Mouse (Mus musculus): ENCODE data around the gene Esrra.
"Not testable (repeated sequence)": the region's sequence is repeated elsewhere in the genome, so short reads cannot be mapped to it uniquely, and the experiment has no call there.

Gene Esrra

GRCm38 (mm10) chr19:6919876-6920740, 1.5 kb downstream of the Esrra start:
- no peak for DNase-seq

- no peak for DNase-seq
Observed at GRCm38 (mm10) chr19:6919431-6919830, 2.2 kb downstream of the Esrra start.

DNA sequence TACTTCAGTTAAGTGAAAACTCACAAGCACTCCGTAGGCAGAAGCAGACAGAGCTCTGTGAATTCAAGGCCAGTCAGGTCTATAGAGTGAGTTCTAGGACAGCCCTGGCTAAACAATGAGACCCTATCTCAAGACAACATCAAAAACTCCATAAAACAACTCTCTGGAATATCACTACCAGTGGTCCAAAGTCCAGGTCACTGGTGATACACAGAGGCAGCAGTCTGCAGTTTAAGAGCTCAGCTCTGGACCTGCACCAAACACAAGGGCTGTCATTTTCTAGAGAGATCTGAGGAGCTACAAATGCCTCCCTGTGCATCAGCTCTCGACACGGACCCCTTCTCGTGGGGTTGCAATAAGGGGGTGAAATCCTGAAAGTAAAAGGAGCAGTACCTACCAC, 3.3 kb downstream of the Esrra start:
- DNase-seq, result no peak

DNA sequence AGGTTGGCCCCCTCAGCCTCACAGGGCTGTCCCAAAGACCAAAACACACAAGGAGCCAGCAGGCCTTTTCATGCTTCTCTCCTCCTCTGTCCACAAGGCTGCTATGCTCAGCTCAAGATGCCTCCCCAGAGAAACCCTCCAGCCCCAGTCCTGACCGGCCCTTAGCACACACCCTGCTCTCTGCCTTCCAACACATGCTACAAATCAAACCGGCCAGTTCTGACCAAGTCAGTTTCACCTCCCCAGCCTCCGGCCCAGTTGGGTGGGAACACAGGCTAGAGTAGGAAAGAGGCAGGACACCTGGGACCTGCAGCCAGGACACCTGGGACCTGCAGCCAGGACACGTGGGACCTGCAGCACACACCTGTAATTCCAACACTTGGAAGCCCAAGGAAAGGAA, 5.1 kb downstream of the Esrra start:
- no peak for DNase-seq

- no peak for DNase-seq
Observed at GRCm38 (mm10) chr19:6915276-6915675, 6.3 kb downstream of the Esrra start.

GRCm38 (mm10) chr19:6914540-6914939, 7.1 kb downstream of the Esrra start:
- DNase-seq, result no peak

DNA sequence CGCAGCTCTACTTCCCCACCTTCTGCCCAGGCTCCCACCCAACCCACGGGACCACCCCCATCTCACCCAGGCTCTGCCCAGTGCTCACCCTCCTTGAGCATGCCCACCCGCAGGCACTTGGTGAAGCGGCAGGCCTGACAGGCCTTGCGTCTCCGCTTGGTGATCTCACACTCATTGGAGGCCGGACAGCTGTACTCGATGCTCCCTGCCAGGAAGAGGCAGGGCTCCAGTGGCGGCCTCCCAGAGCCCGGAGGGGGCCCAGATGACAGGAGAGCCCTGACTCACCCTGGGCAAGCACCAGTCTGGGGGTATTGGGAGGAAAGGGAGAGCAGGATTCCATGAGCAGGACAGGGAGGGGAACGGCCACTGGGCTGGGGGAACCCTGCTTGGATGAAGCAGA, 7.6 kb downstream of the Esrra start:
- no peak for DNase-seq

GRCm38 (mm10) chr19:6913036-6913435, 8.6 kb downstream of the Esrra start:
- DNase-seq, result no peak

DNA sequence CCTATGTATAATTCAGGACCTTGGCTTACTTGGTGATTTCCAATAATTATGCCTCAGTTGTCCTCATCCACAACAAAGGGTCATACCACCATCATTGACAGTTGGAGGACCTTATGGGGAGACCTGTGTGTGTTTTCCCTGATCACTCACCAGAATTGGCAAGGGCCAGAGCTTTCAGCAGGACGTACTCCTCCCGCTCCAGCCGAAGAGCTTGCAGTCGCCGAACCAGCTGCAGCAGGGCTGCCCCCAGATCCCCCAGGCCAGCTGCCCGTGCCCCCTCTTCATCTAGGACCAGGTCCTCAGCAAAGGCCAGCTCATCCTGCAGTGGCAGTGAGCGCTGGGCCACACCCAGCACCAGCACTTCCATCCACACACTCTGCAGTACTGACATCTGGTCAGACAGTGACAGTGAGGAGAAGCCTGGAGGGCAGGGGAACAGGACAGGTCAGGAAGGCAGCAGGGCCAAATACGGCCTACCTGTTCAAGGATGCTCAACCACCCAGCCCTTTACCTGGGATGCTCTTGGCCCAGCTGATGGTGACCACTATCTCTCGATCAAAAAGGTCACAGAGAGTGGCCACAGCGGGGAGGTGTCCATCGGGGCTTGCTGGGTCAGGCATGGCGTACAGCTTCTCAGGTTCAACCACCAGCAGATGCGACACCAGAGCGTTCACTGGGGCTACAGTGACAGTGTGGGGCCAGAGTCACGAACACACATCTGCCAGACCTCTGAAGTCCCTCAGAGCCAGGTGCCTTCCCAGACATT, 9.2 kb downstream of the Esrra start:
- no peak for DNase-seq

DNA sequence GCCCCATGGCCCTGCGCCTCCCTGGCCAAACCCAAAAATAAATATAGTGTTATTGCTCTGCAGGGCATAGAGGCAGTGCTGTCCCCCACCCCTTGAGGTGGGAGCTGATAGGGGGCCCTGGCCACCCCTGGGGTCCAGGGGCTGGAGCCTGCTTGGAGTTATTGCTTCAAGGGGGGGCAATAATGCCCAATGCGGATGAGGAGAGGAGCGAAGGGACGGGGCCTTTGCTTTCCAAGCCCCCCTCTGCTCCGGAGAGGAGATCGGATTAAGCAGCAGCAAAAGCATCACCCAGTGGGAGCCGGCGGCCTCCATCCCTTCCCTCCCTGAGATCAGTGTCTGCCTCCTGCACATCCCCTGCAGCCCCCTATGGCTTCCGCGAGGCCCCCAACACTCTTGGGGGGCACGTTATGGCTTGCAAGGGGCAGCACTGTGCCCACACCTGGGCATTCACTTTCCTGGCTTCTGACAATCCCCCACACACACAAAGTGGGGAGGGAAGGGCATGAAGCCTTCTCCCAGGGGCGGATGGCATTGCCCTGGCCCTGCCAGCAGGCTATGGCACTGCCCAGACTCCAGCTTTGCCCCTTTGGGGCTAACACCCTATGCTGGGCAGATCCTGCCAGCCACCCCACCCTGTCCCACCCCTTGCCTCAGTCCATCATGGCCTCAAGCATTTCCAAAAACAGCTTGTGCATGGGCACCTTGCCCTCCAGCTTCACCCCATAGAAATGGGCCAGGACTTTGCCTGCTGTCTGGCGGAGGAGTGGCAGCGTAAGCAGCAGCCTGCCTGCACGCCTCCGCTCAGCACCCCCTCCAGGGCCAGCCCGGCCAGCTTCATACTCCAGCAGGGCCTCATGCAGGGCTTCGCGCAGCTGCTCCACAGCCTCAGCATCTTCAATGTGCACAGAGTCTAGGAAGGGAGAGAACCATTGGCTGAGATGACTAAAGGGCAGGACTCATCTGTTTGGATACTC, 10.2 kb downstream of the Esrra start:
- no peak for DNase-seq

DNA sequence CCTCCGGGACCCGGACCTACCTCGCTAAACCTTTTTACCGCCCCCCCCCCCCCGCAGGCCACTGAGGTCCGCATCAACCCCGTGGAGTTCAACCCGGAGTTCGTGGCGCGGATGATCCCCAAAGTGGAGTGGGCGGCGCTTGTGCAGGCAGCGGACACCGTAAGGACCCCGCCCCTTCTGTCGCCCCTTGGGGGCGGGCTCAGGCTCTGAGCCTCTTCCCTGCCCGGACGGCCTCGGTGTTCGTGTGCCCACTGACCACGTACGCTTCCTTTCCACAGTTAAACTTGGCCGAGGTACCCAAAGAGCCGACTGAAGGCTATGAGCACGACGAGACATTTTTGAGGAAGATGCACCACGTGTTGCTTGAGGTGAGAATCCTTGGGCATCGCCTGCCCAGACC, 11.3 kb downstream of the Esrra start:
- DNase-seq, result not testable (repeated sequence)

DNA sequence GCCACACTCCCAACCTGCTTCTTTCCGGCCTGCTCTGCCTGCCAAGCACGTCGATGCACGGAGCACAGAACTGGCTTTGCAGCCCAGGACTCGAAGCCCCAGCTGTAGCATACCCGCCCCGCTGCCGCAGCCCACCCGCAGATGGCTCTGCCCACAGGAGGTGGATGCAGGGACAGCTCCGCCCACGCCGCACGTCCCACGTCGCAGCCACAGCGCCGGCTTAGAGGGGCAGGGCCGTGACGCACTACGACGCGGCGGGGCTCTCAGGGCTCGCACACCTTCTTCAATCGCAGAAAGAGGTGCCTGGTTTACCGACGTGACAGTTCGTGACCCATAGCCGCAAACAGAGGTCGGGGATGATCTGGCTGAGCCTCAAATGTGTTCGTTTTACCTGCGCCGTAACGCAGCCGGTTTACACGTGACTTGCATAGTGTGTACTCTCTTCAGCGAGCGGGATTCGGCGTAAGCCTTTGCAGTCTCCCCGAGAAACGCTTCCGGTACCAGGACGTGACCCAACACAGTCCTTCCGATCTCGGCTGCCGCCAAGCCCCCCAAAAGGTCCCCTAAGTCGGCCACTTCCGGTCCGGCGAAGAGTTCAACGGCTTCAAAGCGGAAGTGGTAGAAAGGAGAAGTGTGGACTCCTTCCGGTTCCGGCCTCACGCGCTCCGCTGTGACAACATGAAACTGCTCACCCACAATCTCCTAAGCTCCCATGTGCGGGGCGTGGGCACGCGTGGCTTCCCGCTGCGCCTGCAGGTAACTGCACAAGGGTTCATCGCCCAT, 11.9 kb downstream of the Esrra start, which contains the start of the genes Trmt112 and Prdx5:
Trmt112 (plus strand) TSS at position 192 of the 783 bp plus-strand sequence.
Prdx5 (minus strand) TSS at position 600 of the 783 bp plus-strand sequence.
- peak; percentile 91 to 92 for DNase-seq

DNA sequence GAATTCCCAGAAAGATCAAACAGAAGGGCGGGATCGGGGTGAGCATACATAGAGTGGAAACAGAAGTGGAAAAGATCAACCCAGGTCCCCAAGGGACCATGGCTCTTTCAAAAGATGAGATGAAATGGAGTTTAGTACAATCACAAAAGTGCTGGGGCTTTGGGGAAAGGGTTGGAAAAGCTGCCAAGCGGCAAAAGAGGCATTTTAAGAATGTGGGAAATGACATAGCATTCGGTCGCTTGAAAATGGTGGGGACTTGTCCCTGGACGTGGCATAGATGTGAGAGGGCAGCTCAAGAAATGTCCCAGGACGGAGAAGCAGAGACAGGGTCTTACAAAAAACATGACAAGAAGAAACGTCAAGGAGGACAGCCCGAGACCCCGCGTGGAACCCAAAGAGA, 12.6 kb downstream of the Esrra start:
- no peak for DNase-seq

- DNase-seq, result no peak
Observed at GRCm38 (mm10) chr19:6907811-6908540, 13.6 kb downstream of the Esrra start.

DNA sequence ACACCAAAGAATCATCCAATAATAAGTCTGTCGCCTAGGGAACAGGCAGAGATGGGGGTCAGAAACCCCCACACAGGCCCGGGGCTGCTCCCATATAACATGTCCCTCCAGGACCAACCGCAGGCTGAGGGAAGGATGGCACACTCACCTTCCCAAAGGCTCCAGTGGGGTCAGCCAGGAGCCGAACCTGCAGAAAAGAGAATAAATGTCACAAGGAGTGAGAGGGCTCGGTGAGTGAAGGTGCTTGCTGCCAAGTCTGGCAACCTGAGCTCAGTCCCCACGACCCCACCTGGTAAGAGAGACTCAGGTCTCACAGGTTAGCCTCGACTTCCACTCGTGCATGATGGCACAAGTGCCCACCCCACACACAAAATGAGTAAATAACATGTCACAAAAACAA, 14.5 kb downstream of the Esrra start:
- no peak for DNase-seq

DNA sequence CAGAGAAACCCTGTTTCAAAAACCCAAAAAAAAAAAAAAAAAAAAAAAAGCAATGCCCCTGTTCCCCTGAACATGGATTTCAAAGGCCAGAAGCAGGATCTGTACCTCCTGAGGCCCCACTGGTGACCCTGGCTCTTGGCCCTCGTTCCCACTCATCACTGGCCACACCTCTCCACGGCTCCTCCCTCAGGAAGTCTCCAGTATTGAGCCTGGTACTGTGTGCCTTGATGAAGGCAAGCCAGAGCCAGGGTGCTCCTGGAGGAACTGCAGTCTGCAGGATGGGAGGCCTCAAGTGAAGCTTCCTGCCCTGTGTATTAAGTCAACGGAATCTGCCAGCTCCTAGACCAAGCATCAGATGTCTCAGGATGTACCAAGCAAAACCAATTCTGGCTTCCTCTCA, 15.4 kb downstream of the Esrra start:
- no peak for DNase-seq

- DNase-seq, result no peak
Observed at GRCm38 (mm10) chr19:6905498-6906159, 16.0 kb downstream of the Esrra start.

GRCm38 (mm10) chr19:6904846-6905245, 16.8 kb downstream of the Esrra start:
- no peak for DNase-seq

- DNase-seq, result no peak
Observed at GRCm38 (mm10) chr19:6903031-6903430, 18.6 kb downstream of the Esrra start.

- DNase-seq, result no peak
Observed at GRCm38 (mm10) chr19:6899641-6900040, 22.0 kb downstream of the Esrra start.

Data from B cell, adult 2 months (primary cell).